Mouse (Mus musculus): ENCODE data around the gene Gm21863. TPM values are rescaled to one million over a fixed set of nuclear protein-coding genes. Genes with fewer than 3 reads are reported as not detected.
"Not testable (repeated sequence)": the region's sequence is repeated elsewhere in the genome, so short reads cannot be mapped to it uniquely, and the experiment has no call there.

Gene Gm21863
- not detected in 2 replicates for polyA plus RNA-seq (2012; rRNA removed)
- polyA plus RNA-seq (2014; fragmentation: Nextera tagmentation; extraction: Ambion mirVana) = not detected in 2 replicates

GRCm38 (mm10) chr12:19953869-19954555 is at the start of gene Gm21863:
Gm21863 (plus strand) TSS chr12:19954505.
- not testable (repeated sequence) for H3K36me3 ChIP-seq (ENCODE audit: control insufficient read depth, insufficient read depth, low read length); H3K4me2 ChIP-seq (replicated peaks; ENCODE audit: low read depth, low read length, severe bottlenecking); H3K9me3 ChIP-seq (ENCODE audit: control insufficient read depth, low read length); H3K4me1 ChIP-seq (ENCODE audit: control insufficient read depth, insufficient read depth, low read length); H3K27me3 ChIP-seq (ENCODE audit: control insufficient read depth, insufficient read depth, low read length); H3K27ac ChIP-seq (replicated peaks; ENCODE audit: low read depth, low read length); H3K9ac ChIP-seq (ENCODE audit: low read depth, low read length, severe bottlenecking); DNase-seq (ENCODE audit: low spot score); H3K4me3 ChIP-seq (replicated peaks; ENCODE audit: low read length)
- 13% methylated on average over 24 of the region's 75 CpGs for WGBS
- ATAC-seq (ENCODE audit: low FRiP score, low read depth) = peak; percentile 50; the same call in 1 of the 2 replicates

- not testable (repeated sequence) for ATAC-seq (ENCODE audit: low FRiP score, low read depth); DNase-seq (ENCODE audit: low spot score); H3K9ac ChIP-seq (ENCODE audit: low read depth, low read length, severe bottlenecking); H3K4me3 ChIP-seq (replicated peaks; ENCODE audit: low read length); H3K4me2 ChIP-seq (replicated peaks; ENCODE audit: low read depth, low read length, severe bottlenecking); H3K27me3 ChIP-seq (ENCODE audit: control insufficient read depth, insufficient read depth, low read length); H3K27ac ChIP-seq (replicated peaks; ENCODE audit: low read depth, low read length); H3K36me3 ChIP-seq (ENCODE audit: control insufficient read depth, insufficient read depth, low read length); H3K9me3 ChIP-seq (ENCODE audit: control insufficient read depth, low read length); H3K4me1 ChIP-seq (ENCODE audit: control insufficient read depth, insufficient read depth, low read length)
- WGBS = 32% methylated on average over 4 of the region's 4 CpGs
These were observed 26.3 kb upstream of the Gm21863 start for GRCm38 (mm10) chr12:19928049-19928448.
